Mouse (Mus musculus) ovary, postnatal 10 days (tissue): ENCODE results near the gene F2rl3.
A peak's percentile ranks its signal among the peaks of the same experiment; 100 is the strongest.

Experiments used
- DNase-seq: peaks from one replicate; pipeline ENCODE4 v3.0.0; 2022; ENCODE audit warnings: low spot score

F2rl3 gene

GRCm38 (mm10) chr8:72761322-72762051, at the start of gene F2rl3:
Gene F2rl3 (plus strand): TSS chr8:72761880.
- peak; percentile 0 for DNase-seq

GRCm38 (mm10) chr8:72712569-72712968, 49.1 kb upstream of the F2rl3 start:
- no peak for DNase-seq

GRCm38 (mm10) chr8:72716594-72716993, 45.1 kb upstream of the F2rl3 start:
- DNase-seq: no peak

- no peak for DNase-seq
Observed at GRCm38 (mm10) chr8:72720541-72720940, 41.1 kb upstream of the F2rl3 start.

- peak; percentile 92 for DNase-seq
Observed at GRCm38 (mm10) chr8:72722769-72723650, 38.7 kb upstream of the F2rl3 start, which contains the start of gene Sin3b. Gene Sin3b (plus strand): TSS chr8:72723285.

- peak; percentile 21 for DNase-seq
Observed at GRCm38 (mm10) chr8:72723651-72724001, 38.1 kb upstream of the F2rl3 start.

- DNase-seq: no peak
Observed at GRCm38 (mm10) chr8:72728636-72729035, 33.0 kb upstream of the F2rl3 start.

- DNase-seq: no peak
Observed at GRCm38 (mm10) chr8:72735001-72735400, 26.7 kb upstream of the F2rl3 start.

GRCm38 (mm10) chr8:72736868-72737267, 24.8 kb upstream of the F2rl3 start:
- DNase-seq: no peak

- DNase-seq: no peak
Observed at GRCm38 (mm10) chr8:72746061-72746460, 15.6 kb upstream of the F2rl3 start.

- DNase-seq: no peak
Observed at GRCm38 (mm10) chr8:72749846-72750245, 11.8 kb upstream of the F2rl3 start.

- no peak for DNase-seq
Observed at GRCm38 (mm10) chr8:72750266-72750665, 11.4 kb upstream of the F2rl3 start.

GRCm38 (mm10) chr8:72751126-72751525, 10.6 kb upstream of the F2rl3 start:
- DNase-seq: no peak

GRCm38 (mm10) chr8:72752289-72752688, 9.4 kb upstream of the F2rl3 start:
- DNase-seq: no peak

- DNase-seq: no peak
Observed at GRCm38 (mm10) chr8:72753165-72753564, 8.5 kb upstream of the F2rl3 start.

GRCm38 (mm10) chr8:72753781-72754180, 7.9 kb upstream of the F2rl3 start:
- no peak for DNase-seq

GRCm38 (mm10) chr8:72756031-72756430, 5.6 kb upstream of the F2rl3 start:
- no peak for DNase-seq

- DNase-seq: no peak
Observed at GRCm38 (mm10) chr8:72756771-72757390, 4.8 kb upstream of the F2rl3 start.

- DNase-seq: no peak
Observed at GRCm38 (mm10) chr8:72757426-72758195, 4.1 kb upstream of the F2rl3 start.

GRCm38 (mm10) chr8:72758310-72758709, 3.4 kb upstream of the F2rl3 start:
- no peak for DNase-seq

GRCm38 (mm10) chr8:72760216-72760615, 1.5 kb upstream of the F2rl3 start:
- peak; percentile 0 for DNase-seq

GRCm38 (mm10) chr8:72762306-72762705, 626 bp downstream of the F2rl3 start:
- DNase-seq: peak; percentile 0
